Mouse (Mus musculus): Measurements from ENCODE around the gene Ei24.
A peak's percentile ranks its signal among the peaks of the same experiment; 100 is the strongest.

Ei24 gene

DNA sequence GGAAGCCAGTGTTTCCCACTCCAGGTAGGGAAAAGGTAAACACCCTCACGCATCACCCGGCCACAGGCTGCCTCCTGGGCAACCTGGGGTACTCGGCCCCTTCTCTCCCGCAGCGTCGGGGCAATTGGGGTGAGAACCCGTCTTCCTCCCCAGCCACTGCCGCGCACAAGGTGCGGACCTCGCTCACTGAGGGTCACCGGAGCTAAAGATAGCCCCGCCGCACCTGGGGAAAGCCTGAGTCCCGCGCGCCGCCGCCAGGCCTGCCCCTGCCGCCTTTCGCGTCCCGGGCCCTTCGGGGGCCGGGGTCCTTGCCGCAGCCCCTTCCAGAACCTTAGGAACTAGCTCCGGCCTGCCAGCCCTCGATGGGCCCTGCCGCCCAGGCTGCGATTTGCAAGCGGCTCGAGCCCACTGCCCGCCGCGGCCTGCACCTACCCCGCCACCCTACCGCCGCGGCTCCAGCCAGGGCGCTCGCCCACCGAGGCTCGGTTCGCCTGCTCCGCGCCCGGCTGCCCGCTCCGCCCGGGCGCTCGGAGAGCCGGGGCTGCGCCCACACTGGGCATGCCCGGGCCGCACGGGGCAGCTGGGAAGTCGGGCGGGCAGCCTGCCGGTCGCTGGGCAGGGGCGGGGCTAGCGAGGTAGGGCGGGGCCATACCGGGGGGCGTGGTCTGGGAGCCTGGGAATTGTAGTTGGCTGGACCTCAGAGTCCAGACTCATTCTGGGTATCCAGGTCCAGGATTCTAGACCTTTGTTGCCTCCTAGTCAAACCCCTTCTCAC is at the start of gene Ei24:
Ei24 (minus strand) TSS at position 613 of the 775 bp plus-strand sequence.
- DNase-seq = peak; percentile 92 to 95

GRCm38 (mm10) chr9:36846346-36846745 is 49.2 kb upstream of the Ei24 start:
- DNase-seq = no peak

GRCm38 (mm10) chr9:36833914-36834313 is 36.7 kb upstream of the Ei24 start:
- no peak for DNase-seq

DNA sequence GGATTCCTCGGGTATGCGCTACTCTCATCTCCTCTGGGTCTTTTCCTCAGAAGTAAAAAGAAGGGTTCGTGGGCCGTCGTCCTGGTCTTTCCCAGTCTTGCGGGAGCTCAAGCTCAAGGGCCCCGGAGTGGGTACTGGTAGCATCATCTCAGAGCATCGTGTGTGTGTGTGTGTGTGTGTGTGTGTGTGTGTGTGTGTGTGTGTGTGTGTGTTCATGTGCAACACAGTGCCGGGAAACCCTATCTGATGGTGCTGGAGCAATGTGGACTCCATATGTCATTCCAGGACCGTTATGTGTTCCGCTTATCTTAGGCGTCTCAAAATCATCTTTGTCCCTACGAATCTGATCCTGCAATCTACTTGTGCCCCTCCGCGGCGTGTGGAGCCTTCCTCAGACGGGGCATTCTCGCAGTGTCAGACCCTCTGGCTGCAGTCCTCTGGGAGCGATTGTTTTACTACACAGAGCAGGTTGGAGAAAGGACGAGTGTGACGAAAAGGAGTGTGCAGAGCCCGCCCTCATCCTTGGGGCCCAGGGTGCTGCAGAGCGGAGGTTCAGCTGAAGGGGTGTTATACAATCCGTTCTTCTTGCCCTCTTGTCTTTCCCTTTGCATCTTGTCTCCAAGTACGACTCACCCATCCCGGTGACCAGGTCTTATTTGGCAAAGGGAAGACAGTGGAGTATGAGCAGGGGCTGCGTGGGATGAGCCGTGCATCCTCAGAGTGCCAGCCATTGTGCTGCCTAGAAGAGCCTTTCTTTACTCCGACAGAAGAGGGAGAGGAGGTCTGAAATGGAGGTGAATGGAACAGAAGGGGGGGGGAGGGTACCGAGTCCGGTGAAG is 36.1 kb upstream of the Ei24 start:
- DNase-seq = no peak

- peak; percentile 39 to 48 for DNase-seq
Observed at GRCm38 (mm10) chr9:36832529-36832928, 35.3 kb upstream of the Ei24 start.

GRCm38 (mm10) chr9:36831401-36831800 is 34.2 kb upstream of the Ei24 start:
- DNase-seq = no peak

DNA sequence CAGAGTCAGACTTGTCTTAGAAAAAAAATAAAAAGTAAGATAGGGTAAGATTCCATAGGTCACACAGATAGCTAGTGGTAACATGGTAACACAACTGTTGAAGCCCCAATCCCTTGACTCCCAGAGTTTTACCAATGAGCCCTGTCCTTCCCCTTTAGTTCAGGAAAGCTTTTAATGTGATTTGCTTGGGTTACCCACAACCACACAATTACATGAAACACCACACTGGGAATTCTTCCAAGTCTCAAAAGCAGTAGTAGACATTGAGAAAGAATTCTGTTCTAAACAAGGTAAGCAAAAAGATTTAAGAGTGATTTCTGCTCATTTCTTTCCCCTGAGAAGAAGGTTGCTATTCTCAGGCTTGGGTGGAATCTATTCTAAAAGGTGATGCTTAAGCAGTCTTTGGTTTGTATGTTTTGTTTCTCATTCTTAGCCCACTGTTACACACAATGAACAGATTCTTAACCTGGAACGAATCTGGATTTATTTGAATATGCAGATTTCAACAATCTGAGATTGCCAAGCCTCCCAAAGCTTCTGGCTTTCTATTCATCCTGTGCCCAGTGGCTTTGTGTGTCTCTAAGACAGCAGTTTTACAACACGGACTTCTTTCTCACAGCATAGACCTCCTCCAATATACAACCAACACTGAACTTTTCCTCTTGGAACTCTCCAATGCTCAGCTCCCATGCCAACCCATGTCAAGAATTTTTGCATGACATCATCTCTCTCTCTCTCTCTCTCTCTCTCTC is 29.6 kb upstream of the Ei24 start:
- DNase-seq = no peak

GRCm38 (mm10) chr9:36822024-36822423 is 24.8 kb upstream of the Ei24 start:
- no peak for DNase-seq

GRCm38 (mm10) chr9:36821644-36822000 is 24.4 kb upstream of the Ei24 start, which contains the start of gene Fez1:
Fez1 (plus strand) TSS chr9:36821864.
- no peak for DNase-seq

GRCm38 (mm10) chr9:36820969-36821643 is 23.9 kb upstream of the Ei24 start:
- no peak for DNase-seq

DNA sequence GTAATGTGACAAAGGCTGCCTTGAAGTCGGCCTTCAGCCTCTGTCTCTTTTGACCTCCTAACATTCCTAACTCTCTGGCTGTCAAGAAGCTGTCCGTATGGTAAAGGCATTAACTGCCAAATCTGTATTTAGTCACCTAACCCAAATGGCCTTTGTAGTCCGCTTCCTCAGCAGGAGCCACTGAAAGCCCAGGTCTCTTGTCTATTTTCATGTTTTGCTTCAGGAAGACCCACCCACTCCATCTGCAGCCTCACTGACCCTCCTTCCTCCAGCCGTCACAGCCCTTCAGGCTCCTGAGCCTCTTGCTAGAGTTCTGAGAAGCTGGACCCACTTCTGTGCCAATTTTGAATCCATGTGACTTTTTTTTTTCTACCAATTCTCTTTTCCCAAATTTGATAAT is 21.7 kb upstream of the Ei24 start:
- no peak for DNase-seq

DNA sequence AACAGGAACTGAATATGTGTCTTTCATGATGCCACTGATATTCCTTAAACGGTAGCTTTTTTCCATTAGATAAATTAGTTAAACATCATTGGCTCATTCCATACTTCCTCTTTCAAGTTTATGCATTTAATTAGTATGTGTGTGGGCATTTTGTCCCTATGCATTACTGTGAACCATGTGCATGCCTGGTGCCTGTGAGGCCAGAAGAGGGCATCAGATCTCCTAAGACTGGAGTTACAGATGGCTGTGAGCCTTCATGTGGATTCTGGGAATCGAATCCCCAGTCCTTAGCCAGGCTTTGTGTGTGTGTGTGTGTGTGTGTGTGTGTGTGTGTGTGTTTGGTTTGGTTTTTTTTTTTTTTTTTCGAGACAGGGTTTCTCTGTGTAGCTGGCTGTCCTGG is 17.3 kb upstream of the Ei24 start:
- no peak for DNase-seq

DNA sequence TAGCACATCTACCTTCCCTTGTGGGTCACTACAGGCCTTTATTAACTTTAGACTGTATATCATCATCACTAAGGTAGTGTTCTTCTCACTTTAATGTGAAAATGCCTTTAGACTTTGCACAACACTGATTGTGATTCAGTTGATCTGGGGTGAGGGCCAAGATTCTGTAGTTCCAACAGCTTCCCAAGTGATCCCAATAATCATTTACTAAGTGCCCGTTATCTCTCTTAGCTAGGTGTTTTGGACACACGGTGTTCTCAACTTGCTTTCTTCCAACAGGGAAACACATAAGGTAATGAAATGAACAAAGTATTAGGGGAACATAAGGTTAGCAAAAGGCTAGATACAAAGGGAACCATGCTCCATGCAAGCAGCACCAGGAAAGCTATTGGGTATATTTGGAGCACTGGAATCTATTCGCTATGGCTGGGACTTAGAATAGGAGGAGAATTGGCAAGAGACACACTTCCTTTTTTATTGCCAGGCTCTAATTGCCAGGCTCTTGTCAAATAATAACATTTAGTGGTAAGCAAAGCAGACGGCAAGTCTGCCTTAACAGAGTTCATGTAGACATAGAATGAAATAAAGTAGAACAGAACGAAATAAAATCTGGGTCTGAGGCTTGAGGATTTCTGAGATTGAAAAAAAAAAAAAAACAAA is 11.1 kb upstream of the Ei24 start:
- DNase-seq = no peak

GRCm38 (mm10) chr9:36805256-36805975 is 8.2 kb upstream of the Ei24 start:
- DNase-seq = no peak

DNA sequence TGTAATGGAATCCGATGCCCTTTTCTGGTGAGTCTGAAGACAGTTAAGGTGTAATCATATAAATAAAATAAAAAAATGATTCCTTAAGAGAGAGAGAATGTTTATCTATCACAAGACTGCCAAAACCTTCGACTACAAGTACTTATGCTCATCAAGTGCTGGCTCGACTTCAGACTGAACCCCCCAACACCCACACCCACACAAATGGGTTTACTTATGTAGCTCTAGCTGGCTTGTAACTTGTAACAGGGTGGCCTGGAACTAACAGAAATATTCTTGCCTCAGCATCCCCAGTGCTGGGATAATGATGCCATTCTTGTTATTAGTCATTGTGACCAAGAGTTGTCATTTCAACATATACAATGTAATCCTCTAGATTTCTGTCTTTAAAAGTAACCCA is 6.7 kb upstream of the Ei24 start:
- DNase-seq = no peak

- no peak for DNase-seq
Observed at GRCm38 (mm10) chr9:36803386-36803785, 6.2 kb upstream of the Ei24 start.

DNA sequence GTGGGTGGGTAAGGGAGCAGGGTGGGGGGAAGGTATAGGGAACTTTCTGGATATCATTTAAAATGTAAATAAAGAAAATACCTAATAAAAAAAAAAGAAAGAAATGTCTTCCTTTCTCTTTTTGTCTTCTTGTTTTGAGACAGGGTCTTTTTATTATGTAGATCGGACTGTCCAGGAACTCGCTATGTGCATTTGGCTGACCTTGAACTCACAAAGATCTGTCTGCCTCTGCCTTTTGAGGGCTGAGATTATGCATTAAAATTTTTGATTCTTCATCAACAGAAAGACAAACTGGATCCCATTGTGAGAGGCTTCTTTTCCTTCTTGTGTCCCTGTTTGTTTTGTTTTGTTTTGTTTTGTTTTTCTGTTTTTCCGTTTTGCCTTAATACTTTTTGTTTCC is 5.8 kb upstream of the Ei24 start:
- no peak for DNase-seq

DNA sequence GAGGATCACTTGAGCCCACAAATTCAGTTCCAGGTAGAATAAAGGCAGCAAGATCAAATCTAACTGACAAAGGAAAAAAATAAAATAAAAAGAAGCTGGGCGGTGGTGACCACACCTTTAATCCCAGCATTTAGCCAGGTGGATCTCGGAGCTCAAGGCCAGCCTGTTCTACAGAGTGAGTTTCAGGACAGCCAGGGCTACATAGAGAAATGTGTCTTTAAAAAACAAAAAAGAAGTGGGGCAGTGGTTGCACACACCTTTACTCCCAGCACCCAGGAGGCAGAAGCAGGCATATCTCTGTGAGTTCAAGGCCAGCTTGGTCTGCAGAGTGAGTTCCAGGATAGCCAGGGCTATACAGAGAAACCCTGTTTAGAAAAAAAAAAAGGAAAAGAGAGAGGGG is 4.8 kb upstream of the Ei24 start:
- no peak for DNase-seq

DNA sequence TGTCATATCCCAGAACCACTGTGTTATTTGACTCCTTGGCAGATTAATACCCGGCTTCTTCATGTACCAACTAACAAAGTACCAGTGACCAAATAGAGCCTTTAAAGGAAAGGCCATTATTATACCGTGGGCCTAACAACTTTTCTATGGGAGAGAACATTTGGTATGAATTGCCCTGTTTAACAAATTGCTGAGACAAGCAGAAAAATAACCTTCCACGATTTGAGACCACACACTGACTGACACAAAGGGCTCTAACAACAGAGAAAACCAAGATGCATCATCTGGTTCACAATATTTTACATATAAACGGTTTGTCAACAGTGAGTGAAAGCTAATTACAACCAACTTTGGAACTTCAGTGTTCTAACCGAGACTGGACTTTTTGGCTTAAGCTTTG is 969 bp downstream of the Ei24 start:
- DNase-seq = no peak

DNA sequence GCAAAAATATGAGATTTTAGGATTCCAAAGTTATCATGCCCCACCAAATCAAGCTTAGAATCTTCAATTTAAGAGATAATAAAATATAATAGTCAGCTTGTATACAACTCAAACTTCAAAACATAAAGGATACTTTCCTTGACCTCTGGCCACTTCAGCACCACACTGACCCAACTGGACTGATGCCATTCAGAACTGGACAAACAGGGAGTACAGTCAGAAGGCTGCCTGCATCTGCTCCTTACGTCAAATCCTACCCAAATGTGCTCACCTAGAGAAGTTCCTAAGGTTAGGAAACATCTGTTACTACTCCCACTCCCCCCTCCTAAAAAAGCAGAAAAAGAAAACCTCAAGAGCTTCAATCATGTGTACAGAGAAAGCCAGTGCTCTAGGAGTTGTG is 1.6 kb downstream of the Ei24 start:
- DNase-seq = peak in 1 of 2 experiments; percentile 17

- DNase-seq = no peak
Observed at GRCm38 (mm10) chr9:36794487-36794886, 2.7 kb downstream of the Ei24 start.

DNA sequence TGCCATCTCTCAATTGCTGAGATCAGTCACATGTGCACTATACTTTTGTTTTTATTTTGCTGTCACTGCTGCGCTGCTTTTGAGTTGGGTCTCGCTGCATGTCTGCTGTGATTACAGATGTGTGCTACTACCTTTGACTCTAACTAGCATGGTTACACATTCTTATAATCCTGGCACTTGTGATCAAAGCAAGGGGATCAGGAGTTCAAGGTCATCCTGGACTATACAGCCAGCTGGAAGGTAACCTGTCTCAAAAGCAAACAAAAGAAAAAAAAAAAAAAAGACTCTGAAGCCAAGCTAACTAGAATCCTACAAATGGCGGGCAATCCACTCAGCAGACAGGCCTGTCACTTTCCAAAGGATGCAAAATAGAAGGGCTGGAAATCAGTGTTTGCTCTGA is 5.0 kb downstream of the Ei24 start:
- no peak for DNase-seq

All from lung, adult 18-20 months (tissue).